Mouse (Mus musculus) kidney, postnatal 36 days (tissue): ENCODE measurements at regions not wholly inside any gene's neighbourhood (a gene's known extent, or its start where the extent isn't known, plus 50 kb on each side); places are given as distances from the start of the nearest gene placed in this dataset.

Experiments used
- DNase-seq, 2 experiments: peaks; one replicate each; pipeline ENCODE4 v3.0.0; 2021 to 2022; ENCODE audit warnings: mixed read lengths in 2 of 2

- DNase-seq, result no peak
Observed at GRCm38 (mm10) chr1:108339827-108340226, 750.0 kb downstream of the Serpinb8 start.

GRCm38 (mm10) chr1:108341352-108341751, 751.5 kb downstream of the Serpinb8 start:
- DNase-seq, result no peak

GRCm38 (mm10) chr1:108363788-108364187, 774.0 kb downstream of the Serpinb8 start:
- DNase-seq, result no peak

GRCm38 (mm10) chr1:108369904-108370600, 780.2 kb downstream of the Serpinb8 start:
- DNase-seq, result no peak

GRCm38 (mm10) chr1:108389930-108390329, 800.1 kb downstream of the Serpinb8 start:
- DNase-seq, result no peak

GRCm38 (mm10) chr1:108390497-108390896, 800.7 kb downstream of the Serpinb8 start:
- DNase-seq, result no peak

GRCm38 (mm10) chr1:108439845-108440244, 850.0 kb downstream of the Serpinb8 start:
- DNase-seq, result no peak

- no peak for DNase-seq
Observed at GRCm38 (mm10) chr1:108452776-108453175, 863.0 kb downstream of the Serpinb8 start.

- DNase-seq, result no peak
Observed at GRCm38 (mm10) chr1:108472031-108472430, 882.2 kb downstream of the Serpinb8 start.

- DNase-seq, result no peak
Observed at GRCm38 (mm10) chr1:108498854-108499253, 909.0 kb downstream of the Serpinb8 start.

- DNase-seq, result no peak
Observed at GRCm38 (mm10) chr1:108527424-108527823, 937.6 kb downstream of the Serpinb8 start.

GRCm38 (mm10) chr1:108538238-108538637, 948.4 kb downstream of the Serpinb8 start:
- no peak for DNase-seq

- no peak for DNase-seq
Observed at GRCm38 (mm10) chr1:108548721-108549120, 958.9 kb downstream of the Serpinb8 start.

- no peak for DNase-seq
Observed at GRCm38 (mm10) chr1:108558882-108559281, 969.1 kb downstream of the Serpinb8 start.

GRCm38 (mm10) chr1:108562981-108563380, 973.2 kb downstream of the Serpinb8 start:
- no peak for DNase-seq

GRCm38 (mm10) chr1:108571977-108572376, 982.2 kb downstream of the Serpinb8 start:
- no peak for DNase-seq

- no peak for DNase-seq
Observed at GRCm38 (mm10) chr1:108572765-108573164, 983.0 kb downstream of the Serpinb8 start.

GRCm38 (mm10) chr1:108576806-108577205, 987.0 kb downstream of the Serpinb8 start:
- no peak for DNase-seq

GRCm38 (mm10) chr1:108577793-108578192, 988.0 kb downstream of the Serpinb8 start:
- DNase-seq, result no peak

GRCm38 (mm10) chr1:108592720-108593422, 1003.1 kb downstream of the Serpinb8 start:
- no peak for DNase-seq

- DNase-seq, result peak in 1 of 2 experiments; percentile 0
Observed at GRCm38 (mm10) chr1:108597129-108597528, 1007.3 kb downstream of the Serpinb8 start.
